Mouse (Mus musculus): ENCODE measurements around the gene Ndufa4l2.

Ndufa4l2 gene

DNA sequence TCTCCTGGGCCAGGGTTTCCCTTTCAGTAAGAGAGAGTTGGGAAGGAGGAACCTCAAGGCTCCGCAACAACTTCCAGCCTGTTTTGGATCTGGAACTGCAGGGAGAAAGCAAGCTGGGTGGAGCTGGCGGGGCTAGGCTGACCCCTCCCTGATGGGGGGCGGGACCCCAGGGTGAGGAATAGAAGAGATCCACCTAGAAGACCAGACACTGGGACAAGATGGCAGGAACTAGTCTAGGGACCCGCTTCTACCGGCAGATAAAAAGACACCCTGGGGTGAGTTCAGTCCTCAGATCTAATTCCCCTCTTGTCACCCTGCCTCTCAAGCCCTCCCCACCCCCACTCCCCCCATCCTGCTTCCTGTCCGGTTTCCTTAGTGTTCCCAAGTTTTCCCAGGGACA, at the start of gene Ndufa4l2:
Gene Ndufa4l2, plus strand, starts transcription at position 204 of the 400 bp plus-strand sequence.
- DNase-seq (ENCODE audit: low spot score in 2 of 2), result no peak

DNA sequence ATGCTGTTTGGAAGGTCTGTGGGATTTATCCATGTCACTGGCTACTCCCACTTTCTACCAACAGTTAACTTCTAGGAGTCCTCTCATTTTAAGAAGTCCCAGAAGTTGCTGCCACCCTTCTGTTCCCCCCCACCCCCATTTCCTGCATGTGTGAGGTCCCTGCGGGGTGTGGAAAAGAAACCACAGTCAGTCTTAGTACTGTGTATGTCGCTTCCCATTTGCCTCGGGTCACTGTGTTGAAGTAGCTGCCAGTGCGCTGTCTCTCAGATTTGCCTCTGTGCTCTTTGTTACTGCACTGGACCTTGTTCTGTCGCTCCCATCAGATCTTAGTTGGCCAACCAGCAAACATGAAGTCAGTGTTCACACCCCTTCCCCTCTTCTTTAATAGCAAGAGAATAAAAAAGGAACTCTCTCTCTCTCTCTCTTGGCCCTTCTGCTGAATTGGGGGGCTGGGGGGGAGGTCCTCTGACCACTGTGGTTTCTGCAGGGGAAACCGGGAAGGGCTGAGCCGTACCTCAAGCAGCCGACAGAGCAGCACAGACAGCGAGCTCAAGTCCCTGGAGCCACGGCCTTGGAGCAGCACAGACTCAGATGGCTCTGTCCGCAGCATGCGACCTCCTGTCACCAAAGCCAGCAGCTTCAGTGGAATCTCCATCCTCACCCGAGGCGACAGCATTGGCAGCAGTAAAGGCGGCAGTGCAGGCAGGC, 43.3 kb upstream of the Ndufa4l2 start:
- DNase-seq (ENCODE audit: low spot score in 2 of 2), result no peak

- DNase-seq (ENCODE audit: low spot score in 2 of 2), result no peak
These were observed 42.0 kb upstream of the Ndufa4l2 start for GRCm38 (mm10) chr10:127472722-127473121.

DNA sequence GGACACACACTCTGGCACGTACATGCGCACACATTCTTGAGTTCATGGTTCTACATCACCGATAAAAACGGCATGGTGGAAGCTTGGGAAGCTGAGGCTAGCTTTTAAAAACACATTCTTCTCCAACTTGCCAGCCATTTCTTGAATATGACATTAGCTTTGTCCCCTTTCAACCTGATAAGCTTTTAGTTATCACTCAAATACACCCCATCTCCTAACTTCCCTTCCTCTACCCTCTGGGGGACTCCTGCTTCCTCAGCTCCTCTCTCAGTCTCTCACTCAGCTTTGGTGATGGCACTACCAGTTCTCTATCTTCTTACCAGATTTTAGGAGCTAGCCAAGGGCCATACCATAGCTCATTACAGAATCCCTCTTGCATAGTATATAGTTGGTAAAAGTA, 39.6 kb upstream of the Ndufa4l2 start:
- no peak for DNase-seq (ENCODE audit: low spot score in 2 of 2)

DNA sequence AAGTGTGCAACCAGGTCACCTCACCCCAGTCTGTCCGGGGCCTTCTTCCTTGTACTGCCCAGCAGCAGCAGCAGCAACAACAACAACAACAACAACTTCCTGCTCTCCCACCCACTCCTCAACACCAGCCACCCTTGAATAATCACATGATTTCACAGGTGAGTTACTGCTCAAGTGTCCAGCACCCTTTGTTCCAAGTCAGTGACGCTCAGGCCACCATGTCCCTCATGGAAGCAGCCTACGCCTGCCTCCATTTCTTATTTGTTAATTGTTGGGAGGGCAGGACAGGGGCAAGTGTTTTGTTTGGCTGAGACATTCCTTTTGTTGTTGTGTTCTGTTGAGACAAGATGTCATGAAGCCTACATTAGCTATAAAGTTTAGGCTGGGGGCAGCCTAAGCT, 38.2 kb upstream of the Ndufa4l2 start:
- DNase-seq (ENCODE audit: low spot score in 2 of 2), result no peak

DNA sequence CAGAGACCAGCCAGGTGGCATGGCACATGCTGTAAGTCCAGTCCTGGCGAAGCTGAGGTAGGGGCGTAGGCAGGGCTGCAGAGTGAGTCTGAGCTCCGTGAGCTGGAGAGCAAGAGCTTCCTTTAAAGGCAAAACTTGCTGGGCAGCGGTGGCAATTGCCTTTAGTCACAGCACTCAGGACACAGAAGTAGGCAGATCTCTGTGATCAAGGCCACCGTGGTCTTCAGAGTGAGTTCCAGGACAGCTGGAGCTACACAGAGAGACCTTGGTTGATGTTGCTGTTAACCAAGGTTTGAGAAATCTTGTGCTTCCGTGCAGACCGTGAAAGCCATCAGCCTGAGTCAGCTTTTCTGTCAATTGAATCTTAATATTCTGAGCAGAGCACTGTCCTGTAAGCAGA, 37.5 kb upstream of the Ndufa4l2 start:
- no peak for DNase-seq (ENCODE audit: low spot score in 2 of 2)

DNA sequence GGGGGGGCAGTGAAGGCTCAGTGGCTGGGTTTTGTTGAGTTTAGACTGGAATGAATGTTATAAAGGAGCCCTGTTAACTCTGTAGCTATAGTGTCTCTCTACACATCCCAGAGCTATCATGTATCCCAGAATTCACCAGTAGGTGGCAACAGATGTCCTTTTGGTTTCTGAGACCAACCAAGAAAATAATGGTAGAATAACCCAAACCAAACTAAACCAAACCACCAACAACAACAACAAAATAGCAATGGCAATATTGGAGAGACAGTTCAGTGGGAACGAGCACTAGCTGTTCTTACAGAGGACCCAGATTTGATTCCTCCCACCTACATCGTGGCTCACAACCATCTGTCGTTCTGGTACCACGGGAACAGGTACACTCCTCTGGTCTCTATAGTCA, 35.6 kb upstream of the Ndufa4l2 start:
- DNase-seq (ENCODE audit: low spot score in 2 of 2), result no peak

DNA sequence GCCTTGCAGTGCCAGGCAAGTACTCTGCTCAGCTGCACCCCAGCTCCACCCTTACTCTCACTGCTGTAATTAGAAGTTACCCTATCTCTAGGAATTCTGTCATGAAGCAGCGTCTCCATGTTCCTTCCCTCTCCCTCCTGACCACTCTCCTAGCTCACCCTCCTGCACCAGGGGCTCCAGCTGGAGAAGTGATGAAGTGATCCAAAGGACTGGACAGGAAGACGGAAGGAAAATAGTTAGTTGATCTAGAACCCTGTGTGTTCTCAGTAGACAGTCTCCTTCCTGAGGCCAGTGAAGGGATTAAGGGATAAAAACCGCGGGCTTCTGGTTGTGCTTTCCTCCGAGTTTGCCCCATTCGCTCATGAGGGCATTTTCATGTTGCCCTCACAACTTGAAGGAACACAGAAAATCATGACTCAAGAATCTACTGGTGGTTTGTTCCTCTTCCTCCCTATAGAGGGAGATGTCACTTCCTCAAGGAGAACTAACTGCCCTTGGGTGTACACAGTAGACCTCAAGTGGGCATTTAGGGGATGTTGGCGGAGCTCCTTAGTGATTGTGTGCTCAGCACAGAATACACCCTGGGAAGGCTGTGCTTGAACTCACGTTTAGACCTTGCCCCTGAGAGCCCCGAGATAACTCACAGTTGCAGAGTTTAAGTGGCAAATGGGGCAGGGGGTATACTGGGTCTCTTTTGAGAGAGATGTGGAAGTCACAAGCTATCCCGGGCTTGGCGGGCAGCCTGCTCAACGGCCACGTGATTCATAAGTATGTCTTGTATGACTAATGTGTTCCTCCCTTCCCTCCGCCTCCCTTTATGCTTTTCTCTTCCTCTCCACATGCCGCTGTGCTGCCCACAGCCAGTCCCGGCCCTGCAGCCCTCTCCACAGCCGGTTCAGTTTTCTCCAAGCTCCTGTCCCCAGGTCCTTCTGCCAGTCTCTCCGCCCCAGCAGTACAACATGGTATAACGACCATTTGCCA, 33.6 kb upstream of the Ndufa4l2 start:
- DNase-seq (ENCODE audit: low spot score in 2 of 2), result peak; percentile 67 to 75

GRCm38 (mm10) chr10:127485235-127485634, 29.5 kb upstream of the Ndufa4l2 start:
- no peak for DNase-seq (ENCODE audit: low spot score in 2 of 2)

GRCm38 (mm10) chr10:127488856-127489255, 25.9 kb upstream of the Ndufa4l2 start:
- DNase-seq (ENCODE audit: low spot score in 2 of 2), result no peak

- DNase-seq (ENCODE audit: low spot score in 2 of 2), result no peak
These were observed 24.3 kb upstream of the Ndufa4l2 start for GRCm38 (mm10) chr10:127490160-127491127.

DNA sequence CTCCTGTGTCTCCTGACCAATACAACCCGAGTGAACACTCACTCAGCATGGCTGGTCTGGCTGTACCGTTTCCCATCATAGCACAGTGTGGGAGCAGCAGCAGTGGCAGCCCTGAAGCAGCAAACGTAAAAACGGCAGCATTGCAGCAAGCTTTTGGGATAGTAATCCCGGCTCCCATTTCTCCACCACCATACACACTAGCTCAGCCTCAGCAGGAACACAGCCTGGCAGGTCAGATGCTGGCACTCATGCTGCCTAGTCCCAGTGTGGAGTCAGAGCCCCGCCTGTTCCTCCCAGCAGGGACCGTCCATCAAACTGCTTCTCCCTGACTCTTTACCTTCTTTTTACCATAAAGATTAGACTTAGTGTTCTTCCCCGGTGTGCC, 23.6 kb upstream of the Ndufa4l2 start:
- no peak for DNase-seq (ENCODE audit: low spot score in 2 of 2)

DNA sequence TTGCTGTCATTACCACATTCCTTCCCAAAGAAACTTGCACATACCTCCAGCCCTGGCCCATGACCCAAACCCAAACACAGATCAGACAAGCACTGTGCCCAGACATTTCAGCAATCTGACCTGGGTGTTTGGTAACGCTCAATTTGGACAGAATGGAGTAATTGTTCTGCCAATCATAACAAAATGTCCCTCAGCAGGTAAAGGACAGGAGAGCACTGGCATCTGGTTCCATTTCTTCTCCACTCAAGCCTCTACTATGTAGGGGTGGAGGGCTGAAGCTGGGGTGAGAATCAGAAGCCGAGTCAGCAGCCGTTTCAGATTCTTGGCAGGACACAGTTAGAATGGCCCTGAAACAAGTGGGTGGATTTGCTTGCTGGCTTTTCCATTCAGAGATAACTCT, 22.6 kb upstream of the Ndufa4l2 start:
- DNase-seq (ENCODE audit: low spot score in 2 of 2), result no peak

GRCm38 (mm10) chr10:127496156-127496555, 18.6 kb upstream of the Ndufa4l2 start:
- no peak for DNase-seq (ENCODE audit: low spot score in 2 of 2)

DNA sequence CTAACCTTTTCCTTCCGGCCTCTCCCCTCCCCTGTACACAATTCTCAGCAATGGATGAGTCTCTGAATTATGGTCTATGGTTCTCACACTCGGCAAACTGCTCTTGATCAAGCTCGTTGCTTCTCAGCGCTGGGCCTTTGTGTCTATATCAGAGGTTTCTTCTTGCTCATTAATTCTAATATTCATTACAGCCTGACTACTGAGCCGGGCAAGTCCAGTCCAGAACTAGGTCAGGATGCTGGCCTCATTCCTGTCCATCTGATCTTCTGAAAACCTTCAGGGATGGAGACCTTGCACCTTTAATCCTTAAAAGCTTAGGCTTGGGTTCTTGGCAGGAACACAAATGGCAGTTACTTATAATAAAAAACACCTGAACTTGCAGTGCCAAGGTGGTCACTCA, 15.3 kb upstream of the Ndufa4l2 start:
- no peak for DNase-seq (ENCODE audit: low spot score in 2 of 2)

- DNase-seq (ENCODE audit: low spot score in 2 of 2), result no peak
These were observed 14.7 kb upstream of the Ndufa4l2 start for GRCm38 (mm10) chr10:127500042-127500441.

DNA sequence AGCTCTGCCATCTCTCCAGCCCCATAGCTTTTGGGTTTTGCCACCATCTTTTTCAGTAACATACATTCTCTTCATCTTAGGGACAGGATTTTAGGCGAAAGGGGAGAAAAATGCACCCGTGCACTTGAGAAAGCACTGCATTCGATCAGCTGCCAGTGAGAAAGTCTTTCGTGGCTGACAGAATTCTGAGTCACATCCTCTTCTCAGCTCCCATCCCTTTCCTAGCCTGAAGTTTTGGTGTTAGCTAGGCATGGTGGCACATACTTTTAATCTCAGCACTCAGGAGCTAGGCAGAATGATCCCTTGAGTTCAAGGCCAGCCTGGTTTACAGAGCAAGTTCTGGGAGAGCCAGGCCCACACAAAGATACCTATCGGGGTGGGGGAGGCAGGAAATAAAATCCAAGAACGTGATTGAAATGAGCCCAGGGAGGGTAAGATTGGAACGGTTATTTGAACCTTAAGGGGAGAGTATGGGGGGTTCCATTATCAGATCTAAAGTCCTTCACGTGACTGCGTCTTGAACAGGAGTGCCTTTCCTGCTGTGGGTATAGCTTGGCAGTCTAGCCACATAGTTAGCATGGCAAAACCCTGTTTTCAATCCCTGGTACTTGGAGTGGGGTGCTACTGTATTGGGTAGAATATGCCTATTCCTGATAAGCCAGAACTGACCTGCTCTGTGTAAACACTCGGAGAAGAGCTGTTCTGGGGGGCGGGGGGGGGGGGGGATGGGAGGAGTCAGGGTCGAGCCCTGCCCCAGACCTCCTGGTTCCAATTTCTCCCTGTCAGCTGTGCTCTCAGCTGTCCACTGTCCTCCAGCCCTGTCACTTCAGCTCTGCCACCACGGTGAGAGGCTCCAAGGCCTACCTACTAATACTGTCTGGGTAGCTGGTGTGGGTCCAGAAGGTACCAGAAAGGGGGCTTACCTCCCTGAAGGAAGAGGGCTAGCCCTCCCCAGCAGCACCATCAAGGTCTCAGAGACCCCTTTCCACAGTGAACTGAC, 13.6 kb upstream of the Ndufa4l2 start, which contains the start of gene Stac3:
Gene Stac3, plus strand, starts transcription at position 793 of the 1,000 bp plus-strand sequence.
- DNase-seq (ENCODE audit: low spot score in 2 of 2), result no peak

GRCm38 (mm10) chr10:127508239-127508638, 6.5 kb upstream of the Ndufa4l2 start:
- peak in 1 of 2 experiments; percentile 60 for DNase-seq (ENCODE audit: low spot score in 2 of 2)

DNA sequence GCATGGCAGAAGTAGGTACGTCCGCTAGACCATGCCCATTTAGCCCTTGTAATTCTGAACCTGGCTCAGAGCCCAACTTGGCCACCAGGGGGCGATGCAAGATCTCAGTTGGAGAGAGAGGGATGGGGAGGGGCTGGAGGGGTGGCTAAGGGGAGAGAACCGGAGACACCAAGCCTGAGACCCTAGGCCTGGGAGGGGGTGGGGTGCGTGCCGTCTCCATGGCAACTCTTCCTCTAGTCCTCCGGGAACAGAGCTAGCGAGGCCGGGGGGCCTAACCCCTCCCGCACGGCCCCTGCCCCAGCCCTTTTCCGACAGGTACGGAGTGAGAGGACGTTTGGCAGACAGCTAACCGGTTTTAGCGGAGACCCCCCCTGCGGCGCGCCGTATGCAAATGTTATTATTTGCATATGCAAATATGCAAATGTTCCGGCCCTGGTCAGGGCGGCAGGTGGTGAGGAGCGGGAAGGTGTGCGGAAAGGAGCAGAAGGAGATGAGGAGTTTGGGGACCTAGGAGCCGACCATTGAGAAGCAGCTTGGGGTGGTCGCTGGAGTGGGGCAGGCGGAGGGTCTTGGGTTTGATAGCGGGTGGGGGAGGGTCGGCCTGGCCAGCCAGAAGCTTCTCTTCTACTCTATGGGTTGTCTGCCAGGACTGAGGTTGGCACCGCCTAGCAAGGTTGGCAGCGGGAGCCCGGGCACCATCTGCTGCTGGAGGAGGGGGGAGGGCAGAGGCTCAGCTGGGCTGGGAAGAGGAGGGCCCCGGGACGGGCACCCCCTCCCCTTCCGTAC, 5.5 kb upstream of the Ndufa4l2 start:
- DNase-seq (ENCODE audit: low spot score in 2 of 2), result peak; percentile 69 to 76

Data from right cerebral cortex, postnatal 36 days (tissue).